Mouse (Mus musculus): Measurements from ENCODE around the gene Itpr1. TPM values are rescaled to one million over a fixed set of nuclear protein-coding genes. Genes with fewer than 3 reads are reported as not detected.

Gene Itpr1
- polyA plus RNA-seq, 1 experiment from 2014 or later, result 7.4 TPM

GRCm38 (mm10) chr6:108494994-108495393 is 282.1 kb downstream of the Itpr1 start:
- Histone ChIP-seq H3K4me3 (no peak overlapping the region), H3K9ac (replicated peaks) (no peak overlapping the region), H3K27me3 (no peaks in the 10 kb centered on the region), H3K9me3 (no peaks in the 10 kb centered on the region), H3K27ac (replicated peaks) (no peak overlapping the region), H3K4me2 (replicated peaks) (no peak overlapping the region), H3K4me1 (peaks cover 3% of the 10 kb centered on the region; the same call in 1 of the 2 replicates), H3K36me3 (no peaks in the 10 kb centered on the region)
- ATAC-seq (ENCODE audit: low FRiP score, low read depth), result no peak
- WGBS, result 92% methylated on average over 6 of the region's 6 CpGs

GRCm38 (mm10) chr6:108498070-108498469 is 285.2 kb downstream of the Itpr1 start:
- Histone ChIP-seq H3K4me3 (no peak overlapping the region), H3K9ac (replicated peaks) (no peak overlapping the region), H3K9me3 (no peaks in the 10 kb centered on the region), H3K4me2 (replicated peaks) (no peak overlapping the region), H3K27ac (replicated peaks) (no peak overlapping the region), H3K4me1 (peaks cover 3% of the 10 kb centered on the region; the same call in 1 of the 2 replicates), H3K27me3 (no peaks in the 10 kb centered on the region), H3K36me3 (no peaks in the 10 kb centered on the region)
- 93% methylated on average over 7 of the region's 7 CpGs for WGBS
- no peak for ATAC-seq (ENCODE audit: low FRiP score, low read depth)

- no peaks in the 10 kb centered on the region for H3K27me3 ChIP-seq
- H3K4me1 ChIP-seq, result no peaks in the 10 kb centered on the region
- H3K27ac ChIP-seq (replicated peaks), result no peak overlapping the region
- no peaks in the 10 kb centered on the region for H3K9me3 ChIP-seq
- no peak overlapping the region for H3K9ac ChIP-seq (replicated peaks)
- no peak for ATAC-seq (ENCODE audit: low FRiP score, low read depth)
- H3K36me3 ChIP-seq, result no peaks in the 10 kb centered on the region
- H3K4me2 ChIP-seq (replicated peaks), result no peak overlapping the region
- H3K4me3 ChIP-seq, result no peak overlapping the region
- WGBS, result 87% methylated on average over 5 of the region's 5 CpGs
These were observed 290.8 kb downstream of the Itpr1 start for GRCm38 (mm10) chr6:108503651-108504050.

GRCm38 (mm10) chr6:108504717-108505116 is 291.8 kb downstream of the Itpr1 start:
- no peak for ATAC-seq (ENCODE audit: low FRiP score, low read depth)
- 88% methylated on average over 7 of the region's 7 CpGs for WGBS
- H3K27ac ChIP-seq (replicated peaks), result no peak overlapping the region

GRCm38 (mm10) chr6:108506161-108506560 is 293.3 kb downstream of the Itpr1 start:
- Histone ChIP-seq H3K36me3 (no peaks in the 10 kb centered on the region), H3K9me3 (no peaks in the 10 kb centered on the region), H3K9ac (replicated peaks) (no peak overlapping the region), H3K4me2 (replicated peaks) (no peak overlapping the region), H3K27ac (replicated peaks) (no peak overlapping the region), H3K27me3 (no peaks in the 10 kb centered on the region), H3K4me3 (no peak overlapping the region), H3K4me1 (no peaks in the 10 kb centered on the region)
- ATAC-seq (ENCODE audit: low FRiP score, low read depth), result no peak
- WGBS, result 91% methylated on average over 3 of the region's 3 CpGs

More at GRCm38 (mm10) chr6:108504717-108505116, 291.8 kb downstream of the Itpr1 start:
- no peaks in the 10 kb centered on the region for H3K4me1 ChIP-seq
- H3K9me3 ChIP-seq, result no peaks in the 10 kb centered on the region
- no peak overlapping the region for H3K9ac ChIP-seq (replicated peaks)
- H3K4me3 ChIP-seq, result no peak overlapping the region
- no peaks in the 10 kb centered on the region for H3K27me3 ChIP-seq
- no peak overlapping the region for H3K4me2 ChIP-seq (replicated peaks)
- H3K36me3 ChIP-seq, result no peaks in the 10 kb centered on the region

GRCm38 (mm10) chr6:108507337-108507736 is 294.4 kb downstream of the Itpr1 start:
- no peaks in the 10 kb centered on the region for H3K9me3 ChIP-seq
- H3K27ac ChIP-seq (replicated peaks), result no peak overlapping the region
- no peak overlapping the region for H3K9ac ChIP-seq (replicated peaks)
- no peak overlapping the region for H3K4me3 ChIP-seq
- no peaks in the 10 kb centered on the region for H3K27me3 ChIP-seq
- H3K4me2 ChIP-seq (replicated peaks), result no peak overlapping the region
- no peak for ATAC-seq (ENCODE audit: low FRiP score, low read depth)
- 91% methylated on average over 3 of the region's 3 CpGs for WGBS
- no peaks in the 10 kb centered on the region for H3K4me1 ChIP-seq
- no peaks in the 10 kb centered on the region for H3K36me3 ChIP-seq

GRCm38 (mm10) chr6:108509320-108509719 is 296.4 kb downstream of the Itpr1 start:
- no peak overlapping the region for H3K4me3 ChIP-seq
- no peaks in the 10 kb centered on the region for H3K9me3 ChIP-seq
- WGBS, result 90% methylated on average over 2 of the region's 2 CpGs
- no peaks in the 10 kb centered on the region for H3K36me3 ChIP-seq
- no peaks in the 10 kb centered on the region for H3K27me3 ChIP-seq
- no peak overlapping the region for H3K9ac ChIP-seq (replicated peaks)
- no peaks in the 10 kb centered on the region for H3K4me1 ChIP-seq
- no peak overlapping the region for H3K27ac ChIP-seq (replicated peaks)
- H3K4me2 ChIP-seq (replicated peaks), result no peak overlapping the region
- ATAC-seq (ENCODE audit: low FRiP score, low read depth), result no peak

GRCm38 (mm10) chr6:108510101-108510500 is 297.2 kb downstream of the Itpr1 start:
- no peaks in the 10 kb centered on the region for H3K9me3 ChIP-seq
- no peaks in the 10 kb centered on the region for H3K36me3 ChIP-seq
- H3K27ac ChIP-seq (replicated peaks), result no peak overlapping the region
- no peak overlapping the region for H3K4me2 ChIP-seq (replicated peaks)
- H3K27me3 ChIP-seq, result no peaks in the 10 kb centered on the region
- H3K9ac ChIP-seq (replicated peaks), result no peak overlapping the region
- no peaks in the 10 kb centered on the region for H3K4me1 ChIP-seq
- no peak overlapping the region for H3K4me3 ChIP-seq
- WGBS, result 85% methylated on average over 9 of the region's 9 CpGs
- no peak for ATAC-seq (ENCODE audit: low FRiP score, low read depth)

GRCm38 (mm10) chr6:108512097-108512496 is 299.2 kb downstream of the Itpr1 start:
- 69% methylated on average over 3 of the region's 3 CpGs for WGBS
- H3K27ac ChIP-seq (replicated peaks), result no peak overlapping the region
- H3K4me3 ChIP-seq, result no peak overlapping the region
- H3K4me1 ChIP-seq, result no peaks in the 10 kb centered on the region
- no peaks in the 10 kb centered on the region for H3K36me3 ChIP-seq
- H3K27me3 ChIP-seq, result no peaks in the 10 kb centered on the region
- no peak overlapping the region for H3K9ac ChIP-seq (replicated peaks)
- no peak overlapping the region for H3K4me2 ChIP-seq (replicated peaks)
- ATAC-seq (ENCODE audit: low FRiP score, low read depth), result no peak
- no peaks in the 10 kb centered on the region for H3K9me3 ChIP-seq

GRCm38 (mm10) chr6:108512994-108513393 is 300.1 kb downstream of the Itpr1 start:
- no peak for ATAC-seq (ENCODE audit: low FRiP score, low read depth)
- H3K4me2 ChIP-seq (replicated peaks), result no peak overlapping the region
- H3K36me3 ChIP-seq, result no peaks in the 10 kb centered on the region
- no peak overlapping the region for H3K27ac ChIP-seq (replicated peaks)
- H3K9ac ChIP-seq (replicated peaks), result no peak overlapping the region
- no peaks in the 10 kb centered on the region for H3K27me3 ChIP-seq
- no peak overlapping the region for H3K4me3 ChIP-seq
- WGBS, result 85% methylated on average over 9 of the region's 9 CpGs
- no peaks in the 10 kb centered on the region for H3K4me1 ChIP-seq
- H3K9me3 ChIP-seq, result no peaks in the 10 kb centered on the region

GRCm38 (mm10) chr6:108516248-108516647 is 303.4 kb downstream of the Itpr1 start:
- H3K9me3 ChIP-seq, result no peaks in the 10 kb centered on the region
- H3K36me3 ChIP-seq, result no peaks in the 10 kb centered on the region
- ATAC-seq (ENCODE audit: low FRiP score, low read depth), result no peak
- H3K4me3 ChIP-seq, result no peak overlapping the region
- 90% methylated on average over 1 of the region's 1 CpGs for WGBS
- no peak overlapping the region for H3K4me2 ChIP-seq (replicated peaks)
- H3K27ac ChIP-seq (replicated peaks), result no peak overlapping the region
- no peaks in the 10 kb centered on the region for H3K4me1 ChIP-seq
- H3K9ac ChIP-seq (replicated peaks), result no peak overlapping the region
- no peaks in the 10 kb centered on the region for H3K27me3 ChIP-seq

GRCm38 (mm10) chr6:108517241-108517981 is 304.5 kb downstream of the Itpr1 start:
- Histone ChIP-seq H3K4me1 (no peaks in the 10 kb centered on the region), H3K9ac (replicated peaks) (no peak overlapping the region), H3K36me3 (no peaks in the 10 kb centered on the region), H3K4me2 (replicated peaks) (no peak overlapping the region), H3K27me3 (no peaks in the 10 kb centered on the region), H3K27ac (replicated peaks) (no peak overlapping the region), H3K4me3 (no peak overlapping the region), H3K9me3 (no peaks in the 10 kb centered on the region)
- no peak for ATAC-seq (ENCODE audit: low FRiP score, low read depth)
- 82% methylated on average over 12 of the region's 12 CpGs for WGBS

- Histone ChIP-seq H3K27me3 (no peaks in the 10 kb centered on the region), H3K9ac (replicated peaks) (no peak overlapping the region), H3K36me3 (no peaks in the 10 kb centered on the region), H3K4me1 (no peaks in the 10 kb centered on the region), H3K4me2 (replicated peaks) (no peak overlapping the region), H3K27ac (replicated peaks) (no peak overlapping the region), H3K9me3 (no peaks in the 10 kb centered on the region), H3K4me3 (no peak overlapping the region)
- 87% methylated on average over 1 of the region's 1 CpGs for WGBS
- ATAC-seq (ENCODE audit: low FRiP score, low read depth), result no peak
These were observed 305.1 kb downstream of the Itpr1 start for GRCm38 (mm10) chr6:108517986-108518385.
